Mouse (Mus musculus) brain, embryonic 14.5 days (tissue): ENCODE data around the gene Kremen1.

Experiments used
- CTCF ChIP-seq: fragments of 200-500 bp; IDR thresholded peaks from 2 replicates; pipeline ENCODE4 v1.5.1; 2012; ENCODE audit warnings: inconsistent platforms, mild to moderate bottlenecking, moderate library complexity, borderline replicate concordance; ENCODE audit not compliant: insufficient read depth, insufficient read length; ENCODE audit errors: extremely low read depth
- POLR2A ChIP-seq: fragments of 200-500 bp; IDR thresholded peaks from 2 replicates; pipeline ENCODE4 v1.6.1; 2012; ENCODE audit warnings: mild to moderate bottlenecking, inconsistent platforms, borderline replicate concordance; ENCODE audit not compliant: poor library complexity, insufficient read depth, insufficient read length, severe bottlenecking; ENCODE audit errors: extremely low read depth

GRCm38 (mm10) chr11:5184250-5184649 is 77.1 kb downstream of the Kremen1 start:
- TF ChIP-seq CTCF (no peak), POLR2A (no peak)
